Mouse (Mus musculus) WW6 (cell line): ENCODE data around the gene Coq5.
A peak's percentile ranks its signal among the peaks of the same experiment; 100 is the strongest.

Source experiments
- DNase-seq: peaks from one replicate; pipeline ENCODE4 v3.0.0-alpha.2; 2013; ENCODE audit warnings: low read depth, low spot score

The Coq5 gene

DNA sequence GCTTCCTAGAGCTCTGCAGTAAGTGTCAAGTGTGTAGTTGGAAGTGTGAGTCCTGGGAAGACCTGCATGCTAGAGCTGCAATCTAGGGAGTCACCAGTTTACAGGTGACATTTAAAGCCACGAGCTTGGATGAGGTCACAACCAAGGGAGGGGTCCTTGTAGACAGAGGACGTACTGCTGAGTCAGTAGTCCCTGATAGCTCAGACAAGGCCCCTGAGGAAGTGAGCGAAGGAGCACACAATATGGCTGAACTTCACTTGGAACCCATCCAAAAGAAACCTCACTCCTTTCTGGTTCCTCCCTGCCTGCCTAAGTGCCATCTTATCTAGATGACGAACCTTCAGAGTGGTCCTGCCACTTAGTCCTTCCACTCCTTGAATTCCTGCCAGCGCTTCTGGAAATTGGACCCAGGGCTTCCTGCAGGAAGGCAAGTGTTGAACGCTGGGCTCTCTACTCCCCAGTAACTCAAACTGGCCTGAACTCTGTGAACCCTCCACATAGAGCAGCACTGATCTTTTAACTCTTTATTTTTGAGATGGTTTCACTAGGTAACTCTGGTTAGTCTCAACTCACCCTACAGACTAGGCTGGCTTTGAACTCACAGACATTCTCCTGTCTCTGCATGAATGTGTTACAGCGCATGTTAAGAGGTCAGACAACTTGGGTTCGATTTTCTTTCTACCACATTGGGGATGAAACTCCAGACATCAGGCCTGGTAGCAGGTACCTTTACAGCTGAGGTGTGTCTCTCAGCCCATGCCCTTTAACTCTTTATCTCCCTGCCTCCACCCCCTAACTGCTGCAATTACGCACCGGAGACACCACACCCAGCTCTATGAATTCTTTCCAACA, 33.6 kb downstream of the Coq5 start:
- no peak for DNase-seq

DNA sequence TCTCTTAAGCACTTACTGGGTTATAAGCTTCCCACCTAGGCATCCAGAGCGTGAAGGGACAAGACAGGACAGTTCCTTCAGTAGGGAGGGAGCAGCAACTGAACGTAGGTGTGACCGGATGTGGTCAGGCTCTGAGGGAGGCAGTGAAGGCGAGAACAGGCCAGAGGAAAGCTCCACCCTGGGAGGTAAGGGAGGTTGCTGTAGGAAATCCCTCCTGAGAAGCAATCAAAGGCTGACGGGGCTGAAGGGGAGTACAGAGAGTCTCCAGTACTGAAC, 34.1 kb downstream of the Coq5 start:
- no peak for DNase-seq

DNA sequence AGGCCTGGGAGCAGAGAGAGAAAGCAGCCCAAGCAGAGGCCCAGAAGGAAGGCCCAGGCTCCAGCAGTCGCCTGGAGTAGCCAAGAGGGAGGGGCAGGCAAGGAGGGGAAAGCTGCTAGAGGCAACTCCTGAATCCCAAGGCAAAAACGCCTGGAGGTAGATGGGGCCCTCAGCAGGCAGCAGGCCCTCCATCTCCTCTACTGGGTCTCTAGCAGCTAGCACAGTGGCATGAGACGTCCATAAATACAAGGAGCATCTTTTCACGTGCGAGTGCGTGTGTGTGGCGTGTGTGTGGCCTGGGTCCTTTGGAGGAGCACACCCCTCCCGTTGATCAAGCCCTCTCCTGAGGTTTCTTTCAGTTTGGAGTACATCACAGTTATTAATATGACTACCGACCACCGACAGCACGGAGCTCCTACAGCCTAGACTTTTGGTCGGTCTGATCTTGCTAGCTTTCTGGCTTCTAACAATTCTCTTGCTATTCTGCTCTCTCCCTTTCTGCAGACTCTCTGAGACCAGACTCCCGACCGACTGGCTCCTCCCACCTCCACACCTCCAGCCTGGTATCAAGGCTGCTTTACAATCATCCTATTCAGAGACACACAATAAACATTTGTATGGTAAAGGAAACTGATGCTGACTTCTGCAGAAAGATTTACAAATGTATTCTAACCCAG, 37.6 kb downstream of the Coq5 start:
- no peak for DNase-seq

DNA sequence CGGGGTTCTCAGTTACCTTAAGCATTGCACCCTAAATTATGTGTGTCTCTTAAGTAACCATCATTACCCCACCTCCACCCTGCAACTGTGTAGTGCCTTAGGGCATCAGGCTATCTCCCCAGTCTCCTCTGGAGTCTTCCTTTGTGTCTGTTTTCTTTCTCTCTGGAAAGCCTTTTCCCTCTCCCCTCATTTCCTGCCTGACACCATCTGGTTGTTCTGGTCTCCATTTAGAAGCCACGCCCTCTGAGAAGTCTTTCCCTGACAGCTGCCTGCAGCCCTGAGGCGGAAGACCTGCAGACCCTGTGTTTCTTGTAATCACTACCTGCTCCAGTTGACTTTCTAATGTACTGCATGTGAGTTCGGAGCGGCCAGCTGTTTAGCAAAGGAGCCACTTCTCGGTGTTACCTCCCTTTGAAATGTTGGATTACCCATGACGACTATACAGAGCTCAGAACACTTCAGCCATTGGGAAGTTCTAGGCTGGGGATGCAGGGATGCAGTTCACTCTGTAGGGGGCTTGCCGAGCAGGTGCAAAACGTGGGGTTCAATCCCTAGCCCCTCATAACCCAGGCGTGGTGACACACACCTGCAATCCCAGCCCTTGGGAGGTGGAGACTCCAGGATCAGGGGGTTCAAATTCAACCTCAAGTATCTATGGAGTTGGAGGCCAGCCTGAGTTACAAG, 38.3 kb downstream of the Coq5 start:
- peak; percentile 69 for DNase-seq

DNA sequence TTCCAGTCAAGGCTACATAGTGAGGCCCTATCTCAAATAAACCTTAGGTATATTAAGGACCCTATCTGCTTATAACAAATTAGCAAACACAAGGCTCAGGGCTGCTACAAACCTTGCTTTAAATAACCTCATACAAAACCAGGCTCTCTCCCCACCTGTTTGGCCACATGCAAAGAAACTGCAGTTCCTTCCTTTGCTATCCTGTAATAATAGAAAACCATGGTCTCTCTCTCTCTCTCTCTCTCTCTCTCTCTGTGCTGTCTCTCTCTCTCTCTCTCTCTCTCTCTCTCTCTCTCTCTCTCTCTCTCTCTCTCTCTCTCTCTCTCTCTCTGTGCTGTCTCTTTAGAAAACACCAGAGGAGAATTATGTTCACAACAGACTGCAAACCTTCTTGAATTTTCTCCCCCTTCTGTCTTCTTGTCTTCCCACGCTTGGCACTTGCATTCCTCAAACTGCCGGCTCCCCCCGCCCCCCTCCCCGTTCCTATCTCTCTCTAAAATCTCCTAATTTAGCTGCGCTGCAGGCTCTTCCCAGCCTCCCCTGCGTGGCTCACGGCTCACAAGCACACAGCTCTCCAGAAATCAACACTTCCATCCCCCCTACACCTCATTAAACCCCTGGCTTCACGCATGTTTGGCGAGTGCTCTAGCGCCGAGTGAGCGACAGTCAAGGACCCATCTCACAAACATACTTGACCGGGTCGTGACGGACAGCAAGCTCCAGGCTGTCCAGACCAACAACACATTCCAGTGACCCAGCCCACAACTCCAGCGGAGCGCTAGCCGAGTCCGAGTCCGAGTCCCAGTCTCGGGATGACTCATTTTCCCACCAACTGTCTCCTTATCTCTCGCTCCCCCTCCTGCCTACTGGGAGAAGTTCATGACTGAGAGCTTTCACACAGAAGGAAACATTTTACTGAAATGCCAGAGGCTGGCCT, 39.8 kb downstream of the Coq5 start:
- no peak for DNase-seq

DNA sequence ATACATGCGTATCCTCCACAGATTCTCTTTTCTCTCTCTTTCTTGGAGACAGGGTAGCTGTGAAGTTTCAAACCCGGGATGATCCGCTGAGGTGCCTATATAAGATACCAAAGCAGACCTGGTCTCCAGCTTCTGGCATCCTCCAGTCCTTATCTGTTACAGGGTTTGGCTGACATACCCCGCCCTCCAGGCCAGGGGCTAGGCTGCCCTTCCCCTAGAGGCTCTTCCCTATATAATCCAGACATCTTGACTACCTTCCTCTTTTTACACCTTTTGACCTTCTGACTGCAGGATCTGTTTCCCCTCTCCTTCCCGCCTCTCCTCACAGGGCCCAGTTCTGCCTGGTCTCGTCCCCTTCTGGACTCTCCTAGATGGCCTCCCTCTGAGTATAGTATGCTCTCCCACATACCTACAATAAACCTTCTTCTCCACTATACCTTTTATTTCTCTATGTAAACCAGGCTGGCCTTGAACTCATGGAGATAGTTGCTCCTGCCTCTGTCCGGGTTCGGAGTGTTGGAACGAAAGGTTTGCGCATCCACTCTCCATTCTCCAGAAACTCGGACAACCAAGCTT, 46.9 kb downstream of the Coq5 start:
- DNase-seq, result no peak

DNA sequence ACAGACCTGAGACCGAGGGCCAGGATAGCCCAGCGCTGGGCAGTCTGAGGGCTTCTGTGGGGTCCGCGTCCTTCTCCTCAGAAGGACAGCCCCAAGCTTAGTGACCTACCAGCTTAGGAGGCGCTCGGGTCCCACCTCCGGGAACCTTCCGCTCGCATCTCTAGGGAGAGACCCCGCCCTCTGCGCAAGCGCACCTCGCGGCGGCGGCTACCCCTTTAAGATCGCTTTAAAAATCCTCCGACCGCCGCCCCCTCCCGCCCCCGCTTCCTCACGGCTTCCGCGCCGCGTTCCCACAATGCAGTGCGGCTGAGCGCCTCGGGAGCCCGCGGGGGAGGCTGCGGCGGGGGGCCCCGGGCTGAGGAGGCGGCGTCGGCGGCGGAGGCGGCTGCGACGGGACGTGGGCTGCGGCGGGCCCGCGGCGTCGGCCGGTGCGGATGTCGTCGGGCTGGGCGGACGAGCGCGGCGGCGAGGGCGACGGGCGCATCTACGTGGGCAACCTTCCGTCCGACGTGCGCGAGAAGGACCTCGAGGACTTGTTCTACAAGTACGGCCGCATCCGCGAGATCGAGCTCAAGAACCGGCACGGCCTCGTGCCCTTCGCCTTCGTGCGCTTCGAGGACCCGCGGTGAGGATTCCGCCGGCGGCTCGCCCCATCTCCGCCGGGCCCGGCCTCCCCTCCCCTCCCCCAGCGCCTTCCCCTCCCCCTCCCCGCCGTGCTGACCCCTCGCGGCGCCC, 47.6 kb downstream of the Coq5 start, which contains the start of gene Srsf9:
Gene Srsf9, plus strand, starts transcription at position 303 of the 735 bp plus-strand sequence.
- peak; percentile 73 for DNase-seq

DNA sequence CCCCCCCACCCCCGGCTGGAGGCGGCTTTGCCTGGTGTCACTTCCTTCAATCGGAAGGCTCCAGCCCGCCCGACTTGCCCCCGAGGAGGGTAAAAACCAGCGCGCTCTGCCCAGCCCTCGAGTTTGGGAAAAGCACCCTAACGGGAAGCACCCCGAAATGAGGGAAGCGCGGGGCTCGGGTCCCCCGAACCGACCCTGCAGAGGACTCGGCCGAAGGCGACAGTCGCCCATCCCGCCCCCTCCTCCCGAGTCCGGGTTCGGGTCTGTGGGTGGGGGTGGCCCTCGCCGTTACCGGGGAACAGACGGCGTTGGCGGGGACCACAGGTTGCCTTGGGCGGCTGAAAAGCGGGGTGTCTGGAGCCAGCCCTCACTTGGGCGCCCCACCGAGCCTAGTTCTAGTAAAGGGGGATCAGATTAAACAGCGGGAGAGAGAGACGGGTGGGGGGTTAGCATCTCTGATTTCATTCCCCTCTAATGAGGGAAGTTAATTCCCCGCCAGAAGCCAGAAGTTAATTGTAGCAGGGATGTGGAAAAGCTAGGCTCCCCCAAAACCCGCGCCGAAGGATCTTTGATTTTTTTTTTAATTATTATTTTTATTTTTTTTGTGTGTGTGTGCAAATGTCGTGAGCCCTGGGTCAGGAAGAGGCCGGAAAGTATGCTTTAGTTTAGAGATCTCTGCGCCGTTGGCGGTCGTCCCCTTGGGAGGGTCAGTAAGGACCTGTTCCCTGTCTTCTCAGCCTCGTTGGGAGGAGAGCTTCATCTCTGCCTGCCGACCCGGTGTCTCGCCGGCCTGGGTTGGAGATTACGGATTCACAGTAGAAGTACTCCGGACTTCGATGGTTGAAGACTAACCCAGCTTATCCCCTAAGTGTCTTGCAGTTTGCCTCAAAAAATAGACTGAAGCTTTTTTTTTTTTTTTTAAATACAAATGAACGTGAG, 48.4 kb downstream of the Coq5 start:
- no peak for DNase-seq

DNA sequence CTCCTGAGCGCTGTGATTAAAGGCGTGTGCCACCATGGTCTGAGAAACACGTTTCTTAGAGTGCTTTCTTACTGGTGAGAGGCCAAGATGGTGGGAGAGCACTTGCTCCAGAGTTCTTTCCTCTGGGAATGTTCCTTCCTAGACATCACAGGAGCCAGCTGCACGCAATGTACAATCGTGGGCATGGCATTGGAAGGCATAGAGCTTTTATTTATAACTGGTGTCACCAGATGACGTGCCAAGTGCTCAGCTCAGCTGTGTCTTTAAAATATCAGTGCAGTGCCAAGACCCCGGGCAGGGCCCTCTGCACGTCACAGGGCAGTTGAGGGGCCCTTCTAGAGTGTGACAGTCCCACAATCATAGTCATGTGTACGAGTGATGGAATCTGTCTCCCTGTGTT, 51.5 kb downstream of the Coq5 start:
- DNase-seq, result no peak

DNA sequence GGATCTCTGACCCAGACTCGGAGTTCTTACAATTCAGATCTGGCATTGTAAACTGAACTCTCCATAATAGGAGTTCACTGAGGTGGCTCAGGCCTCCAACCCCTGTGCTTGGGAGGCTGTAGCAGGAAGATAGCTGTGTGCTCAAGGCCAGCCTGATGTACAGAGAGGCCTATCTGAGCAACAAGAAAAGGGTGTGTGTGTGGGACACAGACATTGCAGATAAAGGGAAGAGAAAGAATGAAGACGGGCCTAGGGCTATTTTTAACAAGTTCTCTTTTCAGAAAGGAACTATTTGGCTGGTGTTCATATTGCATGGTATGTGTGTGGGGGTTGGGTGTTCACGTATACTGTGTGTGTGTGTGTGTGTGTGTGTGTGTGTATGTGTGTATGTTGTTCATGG, 54.2 kb downstream of the Coq5 start:
- DNase-seq, result no peak

DNA sequence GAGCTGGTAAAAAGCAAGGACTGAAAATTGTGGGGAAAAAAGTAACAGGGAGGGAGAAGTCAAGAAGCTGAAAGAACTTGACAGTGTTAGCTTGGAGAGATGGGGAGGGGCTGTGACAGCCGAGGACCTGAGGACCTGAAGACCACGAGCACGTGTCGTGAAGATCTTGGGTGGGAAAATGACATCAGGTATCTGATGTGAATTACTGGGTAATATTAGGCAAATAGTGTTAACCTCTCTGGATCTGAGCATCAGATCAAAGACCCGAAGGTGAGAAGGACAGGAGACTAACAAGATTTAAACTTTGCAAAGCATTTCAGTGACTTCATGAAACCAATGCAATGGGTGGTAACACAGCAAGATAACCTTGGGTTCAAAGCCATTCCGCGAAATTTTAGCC, 60.5 kb downstream of the Coq5 start:
- no peak for DNase-seq

DNA sequence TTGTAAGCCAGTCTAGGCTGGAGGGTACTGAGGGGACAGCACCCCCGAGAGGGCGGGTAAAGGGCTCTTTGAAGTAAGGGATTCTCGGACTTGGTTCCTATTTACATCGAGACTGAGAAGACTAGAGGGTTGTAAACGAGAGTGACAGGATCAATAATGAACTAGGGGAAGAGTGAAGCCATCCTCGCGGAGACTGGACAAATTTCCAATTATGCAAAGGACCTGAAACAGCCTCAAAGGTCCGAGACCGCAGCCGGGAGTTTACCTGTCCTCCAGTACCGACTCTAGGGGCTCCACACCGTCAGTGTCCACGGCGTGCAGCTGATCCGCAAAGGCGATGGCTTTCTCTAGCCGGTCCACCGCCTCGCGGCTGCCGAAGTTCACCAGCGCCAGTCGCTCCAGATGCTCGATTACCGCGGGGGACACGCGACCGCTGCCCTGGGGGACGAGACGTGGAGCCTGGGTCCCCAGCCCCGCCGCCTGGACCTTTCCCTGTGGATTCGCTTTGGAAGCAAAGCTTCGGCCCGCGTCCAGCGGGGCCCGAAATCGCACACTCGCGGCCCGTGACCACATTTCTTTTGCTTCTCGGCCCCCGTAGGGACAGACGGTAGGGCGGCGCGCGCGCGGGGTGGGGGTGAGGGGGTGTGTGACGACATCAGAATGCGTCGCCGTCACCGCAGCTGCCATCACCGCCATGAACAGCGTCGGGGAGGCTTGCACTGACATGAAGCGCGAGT, 61.3 kb downstream of the Coq5 start, which contains the start of the genes Gatc and Triap1:
Gene Gatc, minus strand, starts transcription at position 602 of the 737 bp plus-strand sequence.
Gene Triap1, plus strand, starts transcription at position 649 of the 737 bp plus-strand sequence.
- no peak for DNase-seq

DNA sequence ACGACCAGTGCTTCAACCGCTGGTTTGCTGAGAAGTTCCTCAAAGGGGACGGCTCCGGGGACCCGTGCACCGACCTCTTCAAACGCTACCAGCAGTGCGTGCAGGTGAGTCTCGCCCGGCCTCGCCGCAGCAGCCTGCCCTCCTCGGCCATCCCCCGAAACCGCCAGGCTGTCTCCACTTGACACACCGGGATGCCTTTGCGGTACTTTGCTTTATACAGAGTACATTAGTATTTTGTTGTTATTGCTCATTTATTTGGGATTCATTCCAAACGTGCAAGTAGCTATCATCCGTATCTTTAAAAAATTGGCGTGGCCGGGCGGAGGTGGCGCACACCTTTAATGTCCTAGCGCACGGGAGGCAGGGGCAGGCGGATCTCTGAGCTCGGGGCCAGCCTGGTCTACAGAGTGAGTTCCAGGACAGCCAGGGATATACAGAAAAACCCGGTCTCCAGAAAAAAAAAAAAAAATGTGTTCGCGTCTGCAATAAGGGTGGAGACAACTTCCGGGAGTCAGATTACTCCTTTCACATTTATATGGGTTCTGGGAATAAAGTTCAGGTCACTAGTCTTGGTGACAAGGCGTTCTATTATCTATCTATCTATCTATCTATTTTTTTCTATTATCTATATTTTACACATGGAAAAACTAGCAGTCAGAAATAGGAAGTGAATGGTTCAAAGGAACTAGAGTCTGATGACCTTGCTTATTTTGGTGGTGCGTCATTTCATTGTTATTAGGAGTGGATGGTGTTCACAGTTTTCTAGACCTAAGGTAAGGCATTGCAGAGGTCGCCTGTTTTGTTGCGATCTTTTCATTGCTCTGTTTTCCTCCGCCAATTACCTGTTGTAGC, 62.1 kb downstream of the Coq5 start:
- no peak for DNase-seq
